33 mouse cellular contexts compared by ENCODE assay signal in genomic region chr10:44820379-44820778, GRCm38 (mm10).
"Had no signal": no experiment of that assay in that cellular context is flagged by ENCODE, and none has a peak within 500 bp of the region (broad histone marks: within the 10 kb centered on the region; RNA-seq: fewer than 3 reads in every experiment).

No protein-coding gene starts in this region.

- H3K4me3 ChIP-seq: limb, embryonic 10.5 days; limb, embryonic 12.5 days; limb, embryonic 13.5 days; limb, embryonic 15.5 days; liver, embryonic 12.5 days; liver, embryonic 13.5 days; liver, embryonic 15.5 days; lung, embryonic 15.5 days; megakaryocyte, embryonic 14.5 days; midbrain, embryonic 10.5 days; midbrain, embryonic 12.5 days; midbrain, embryonic 13.5 days; midbrain, embryonic 15.5 days; myocyte; neural tube, embryonic 12.5 days; neural tube, embryonic 13.5 days had no signal

- H3K4me1 ChIP-seq: limb, embryonic 10.5 days; limb, embryonic 12.5 days; limb, embryonic 13.5 days; limb, embryonic 15.5 days; liver, embryonic 12.5 days; liver, embryonic 13.5 days; liver, embryonic 15.5 days; lung, embryonic 15.5 days; midbrain, embryonic 10.5 days; midbrain, embryonic 12.5 days; midbrain, embryonic 13.5 days; midbrain, embryonic 15.5 days; neural tube, embryonic 12.5 days; neural tube, embryonic 13.5 days had no signal

- ATAC-seq: liver, embryonic 12.5 days; liver, postnatal 0 days; lung, postnatal 0 days; midbrain, embryonic 13.5 days; midbrain, embryonic 15.5 days; midbrain, embryonic 16.5 days had no signal

- H3K27ac ChIP-seq: limb, embryonic 10.5 days; limb, embryonic 12.5 days; limb, embryonic 13.5 days; limb, embryonic 15.5 days; liver, embryonic 12.5 days; liver, embryonic 13.5 days; liver, embryonic 14.5 days; liver, embryonic 15.5 days; lung, embryonic 15.5 days; macrophage; midbrain, embryonic 10.5 days; midbrain, embryonic 12.5 days; midbrain, embryonic 13.5 days; midbrain, embryonic 15.5 days; neural tube, embryonic 12.5 days; neural tube, embryonic 13.5 days had no signal

- H3K9ac ChIP-seq: limb, embryonic 12.5 days; limb, embryonic 13.5 days; limb, embryonic 15.5 days; liver, embryonic 12.5 days; liver, embryonic 13.5 days; liver, embryonic 14.5 days; liver, embryonic 15.5 days; liver, postnatal 0 days; lung, embryonic 14.5 days; lung, embryonic 15.5 days; midbrain, embryonic 12.5 days; midbrain, embryonic 13.5 days; midbrain, embryonic 15.5 days; neural tube, embryonic 12.5 days; neural tube, embryonic 13.5 days had no signal

- H3K27me3 ChIP-seq: limb, embryonic 15.5 days; liver, embryonic 12.5 days; liver, embryonic 13.5 days; liver, embryonic 15.5 days; lung, embryonic 15.5 days; megakaryocyte, embryonic 14.5 days; midbrain, embryonic 12.5 days; midbrain, embryonic 13.5 days; midbrain, embryonic 15.5 days; neural tube, embryonic 12.5 days; neural tube, embryonic 13.5 days had no signal

- DNase-seq: left cerebral cortex, postnatal 4 days; liver; liver, embryonic 13.5 days; liver, postnatal 0 days; lung, adult 18-20 months; lung, adult 2 months; lung, embryonic 14.5 days; lung, postnatal 10 days; lung, postnatal 14 days; lung, postnatal 36 days; lung, postnatal 4 days; midbrain, embryonic 14.5 days had no signal

- H3K4me2 ChIP-seq: limb, embryonic 12.5 days; limb, embryonic 13.5 days; limb, embryonic 15.5 days; liver, embryonic 11.5 days; liver, embryonic 12.5 days; liver, embryonic 13.5 days; liver, embryonic 15.5 days; lung, embryonic 14.5 days; lung, embryonic 15.5 days; midbrain, embryonic 11.5 days; midbrain, embryonic 12.5 days; midbrain, embryonic 13.5 days; midbrain, embryonic 15.5 days; neural tube, embryonic 12.5 days; neural tube, embryonic 13.5 days had no signal

- H3K36me3 ChIP-seq: limb, embryonic 10.5 days; limb, embryonic 12.5 days; limb, embryonic 13.5 days; limb, embryonic 15.5 days; liver, embryonic 12.5 days; liver, embryonic 13.5 days; liver, embryonic 15.5 days; lung, embryonic 15.5 days; midbrain, embryonic 10.5 days; midbrain, embryonic 12.5 days; midbrain, embryonic 13.5 days; midbrain, embryonic 15.5 days; neural tube, embryonic 12.5 days; neural tube, embryonic 13.5 days had no signal

- H3K9me3 ChIP-seq: limb, embryonic 10.5 days; limb, embryonic 12.5 days; limb, embryonic 13.5 days; limb, embryonic 15.5 days; liver, embryonic 12.5 days; liver, embryonic 13.5 days; liver, embryonic 15.5 days; lung, embryonic 15.5 days; megakaryocyte, embryonic 14.5 days; midbrain, embryonic 10.5 days; midbrain, embryonic 12.5 days; midbrain, embryonic 13.5 days; midbrain, embryonic 15.5 days; neural tube, embryonic 12.5 days; neural tube, embryonic 13.5 days had no signal
